Mouse (Mus musculus): ENCODE data around the gene Ttc30a1. TPM values are rescaled to one million over a fixed set of nuclear protein-coding genes. Genes with fewer than 3 reads are reported as not detected.
"Not testable (repeated sequence)": the region's sequence is repeated elsewhere in the genome, so short reads cannot be mapped to it uniquely, and the experiment has no call there.

The Ttc30a1 gene
- polyA plus RNA-seq, 1 experiment from 2014 or later, result 7.3 TPM

GRCm38 (mm10) chr2:75955709-75956108 is 26.1 kb downstream of the Ttc30a1 start:
- peaks cover 20% of the 10 kb centered on the region for H3K4me1 ChIP-seq (replicated peaks)
- H3K27ac ChIP-seq, result no peak overlapping the region
- H3K36me3 ChIP-seq, result no peaks in the 10 kb centered on the region
- H3K9me3 ChIP-seq, result no peaks in the 10 kb centered on the region
- H3K4me3 ChIP-seq, result no peak overlapping the region
- no peak overlapping the region for H3K4me2 ChIP-seq
- 60% methylated on average over 14 of the region's 14 CpGs for WGBS
- no peak overlapping the region for H3K9ac ChIP-seq
- H3K27me3 ChIP-seq, result no peaks in the 10 kb centered on the region
- no peak for ATAC-seq (ENCODE audit: low FRiP score)

GRCm38 (mm10) chr2:75953320-75953719 is 28.4 kb downstream of the Ttc30a1 start:
- peaks cover under 1% of the 10 kb centered on the region; the same call in 1 of the 2 replicates for H3K4me1 ChIP-seq (replicated peaks)
- no peaks in the 10 kb centered on the region for H3K36me3 ChIP-seq
- no peak overlapping the region for H3K27ac ChIP-seq
- 90% methylated on average over 5 of the region's 5 CpGs for WGBS
- ATAC-seq (ENCODE audit: low FRiP score), result no peak
- H3K4me3 ChIP-seq, result no peak overlapping the region
- H3K9ac ChIP-seq, result no peak overlapping the region
- no peak overlapping the region for H3K4me2 ChIP-seq
- no peaks in the 10 kb centered on the region for H3K9me3 ChIP-seq
- H3K27me3 ChIP-seq, result no peaks in the 10 kb centered on the region

GRCm38 (mm10) chr2:75950685-75951084 is 31.1 kb downstream of the Ttc30a1 start:
- Histone ChIP-seq H3K4me2 (no peak overlapping the region), H3K27me3 (no peaks in the 10 kb centered on the region), H3K4me1 (replicated peaks) (no peaks in the 10 kb centered on the region), H3K36me3 (no peaks in the 10 kb centered on the region), H3K4me3 (no peak overlapping the region), H3K9me3 (no peaks in the 10 kb centered on the region), H3K9ac (no peak overlapping the region), H3K27ac (no peak overlapping the region)
- 92% methylated on average over 8 of the region's 8 CpGs for WGBS
- ATAC-seq (ENCODE audit: low FRiP score), result no peak

- Histone ChIP-seq H3K4me2 (peak within 1 kb of the TSS; percentile 62), H3K9ac (peak within 1 kb of the TSS; percentile 66), H3K9me3 (no peaks in the 10 kb centered on the region), H3K27me3 (no peaks in the 10 kb centered on the region), H3K4me3 (peak within 1 kb of the TSS; percentile 53), H3K4me1 (replicated peaks) (peaks cover 4% of the 10 kb centered on the region), H3K36me3 (no peaks in the 10 kb centered on the region), H3K27ac (peak within 1 kb of the TSS; percentile 87)
- peak; percentile 93 for ATAC-seq (ENCODE audit: low FRiP score)
- 4% methylated on average over 38 of the region's 42 CpGs for WGBS
Observed at GRCm38 (mm10) chr2:75938117-75939063, 43.4 kb downstream of the Ttc30a1 start, which contains the start of gene Ttc30b. Gene Ttc30b (minus strand): TSS chr2:75938585.

- Histone ChIP-seq H3K4me2 (peak overlapping the region; percentile 62), H3K27ac (0 out of 2 replicates have a peak overlapping the region, but pooled peaks have one; percentile 87), H3K4me3 (peak overlapping the region; percentile 53), H3K9ac (peak overlapping the region; percentile 66)
- not testable (repeated sequence) for H3K9me3 ChIP-seq; H3K36me3 ChIP-seq; H3K27me3 ChIP-seq; H3K4me1 ChIP-seq (replicated peaks)
- ATAC-seq (ENCODE audit: low FRiP score), result peak; percentile 29
- 75% methylated on average over 16 of the region's 17 CpGs for whole genome bisulfite sequencing
Observed at GRCm38 (mm10) chr2:75937520-75938116, 44.1 kb downstream of the Ttc30a1 start.

- not testable (repeated sequence) for H3K36me3 ChIP-seq; H3K4me3 ChIP-seq; H3K27me3 ChIP-seq; H3K9me3 ChIP-seq; H3K4me1 ChIP-seq (replicated peaks); H3K27ac ChIP-seq; H3K4me2 ChIP-seq; ATAC-seq (ENCODE audit: low FRiP score); H3K9ac ChIP-seq
- WGBS, result 98% methylated on average over 2 of the region's 2 CpGs
Observed at GRCm38 (mm10) chr2:75936685-75937084, 45.1 kb downstream of the Ttc30a1 start.

- peaks cover 3% of the 10 kb centered on the region; the same call in 1 of the 2 replicates for H3K36me3 ChIP-seq
- no peaks in the 10 kb centered on the region for H3K27me3 ChIP-seq
- peaks cover 4% of the 10 kb centered on the region for H3K4me1 ChIP-seq (replicated peaks)
- 51% methylated on average over 7 of the region's 7 CpGs for WGBS
- no peaks in the 10 kb centered on the region for H3K9me3 ChIP-seq
- ATAC-seq (ENCODE audit: low FRiP score), result no peak
- no peak overlapping the region for H3K4me2 ChIP-seq
- H3K4me3 ChIP-seq, result no peak overlapping the region
- H3K27ac ChIP-seq, result no peak overlapping the region
- 0 out of 2 replicates have a peak overlapping the region, but pooled peaks have one; percentile 14 for H3K9ac ChIP-seq
Observed at GRCm38 (mm10) chr2:75933541-75933940, 48.2 kb downstream of the Ttc30a1 start.

GRCm38 (mm10) chr2:75930941-75931340 is 50.8 kb downstream of the Ttc30a1 start:
- H3K4me2 ChIP-seq, result no peak overlapping the region
- peaks cover 7% of the 10 kb centered on the region; the same call in 1 of the 2 replicates for H3K4me1 ChIP-seq (replicated peaks)
- H3K27ac ChIP-seq, result no peak overlapping the region
- WGBS, result 98% methylated on average over 2 of the region's 2 CpGs
- no peaks in the 10 kb centered on the region for H3K9me3 ChIP-seq
- no peak for ATAC-seq (ENCODE audit: low FRiP score)
- H3K9ac ChIP-seq, result no peak overlapping the region
- H3K36me3 ChIP-seq, result peaks cover 5% of the 10 kb centered on the region
- no peak overlapping the region for H3K4me3 ChIP-seq
- no peaks in the 10 kb centered on the region for H3K27me3 ChIP-seq

GRCm38 (mm10) chr2:75929786-75930444 is 51.9 kb downstream of the Ttc30a1 start:
- no peaks in the 10 kb centered on the region for H3K27me3 ChIP-seq
- H3K36me3 ChIP-seq, result peaks cover 5% of the 10 kb centered on the region
- H3K4me2 ChIP-seq, result no peak overlapping the region
- peaks cover 10% of the 10 kb centered on the region; the same call in 1 of the 2 replicates for H3K4me1 ChIP-seq (replicated peaks)
- no peaks in the 10 kb centered on the region for H3K9me3 ChIP-seq
- WGBS, result 93% methylated on average over 6 of the region's 6 CpGs
- H3K27ac ChIP-seq, result no peak overlapping the region
- ATAC-seq (ENCODE audit: low FRiP score), result no peak
- no peak overlapping the region for H3K9ac ChIP-seq
- H3K4me3 ChIP-seq, result no peak overlapping the region

GRCm38 (mm10) chr2:75929141-75929540 is 52.6 kb downstream of the Ttc30a1 start:
- Histone ChIP-seq H3K4me2 (no peak overlapping the region), H3K27me3 (no peaks in the 10 kb centered on the region), H3K4me3 (no peak overlapping the region), H3K9ac (no peak overlapping the region), H3K36me3 (peaks cover 5% of the 10 kb centered on the region), H3K27ac (no peak overlapping the region), H3K9me3 (no peaks in the 10 kb centered on the region), H3K4me1 (replicated peaks) (peaks cover 16% of the 10 kb centered on the region)
- ATAC-seq (ENCODE audit: low FRiP score), result no peak
- WGBS, result 90% methylated on average over 2 of the region's 2 CpGs
